ENCODE assay signal across 12 mouse cellular contexts in genomic region chr1:93083420-93084285, GRCm38 (mm10). TPM values are rescaled to one million over a fixed set of nuclear protein-coding genes. Genes with fewer than 3 reads are reported as not detected.
A peak's percentile ranks its signal among the peaks of the same experiment; 100 is the strongest.
DNase-seq lines count a peak whose midpoint lies in the region; ATAC-seq and TF ChIP-seq lines count a peak whose summit lies in the region.
"Had no signal": no experiment of that assay in that cellular context is flagged by ENCODE, and none has a peak within 500 bp of the region (broad histone marks: within the 10 kb centered on the region; RNA-seq: fewer than 3 reads in every experiment).

No protein-coding gene starts in this region.

- H3K4me1 ChIP-seq in hindbrain, embryonic 15.5 days (replicated peaks): peaks cover 36% of the 10 kb centered on the region
- H3K4me1 ChIP-seq in hindbrain, embryonic 14.5 days (replicated peaks; ENCODE audit: control insufficient read depth, insufficient read depth, low read length): peaks cover 26% of the 10 kb centered on the region; the same call in 1 of the 2 replicates
- no peaks in the 10 kb centered on the region for H3K4me1 ChIP-seq in liver, postnatal 0 days (ENCODE audit: insufficient read depth)
- H3K4me1 ChIP-seq in heart, embryonic 11.5 days (ENCODE audit: control insufficient read depth, insufficient read depth, low read length): no peaks in the 10 kb centered on the region
- H3K4me1 ChIP-seq: intestine, embryonic 15.5 days; liver, embryonic 13.5 days had no signal

- peaks cover 51% of the 10 kb centered on the region for H3K36me3 ChIP-seq in hindbrain, embryonic 15.5 days
- peaks cover 62% of the 10 kb centered on the region for H3K36me3 ChIP-seq in hindbrain, embryonic 14.5 days (replicated peaks; ENCODE audit: control insufficient read depth, insufficient read depth)
- H3K36me3 ChIP-seq in liver, postnatal 0 days (replicated peaks; ENCODE audit: insufficient read depth, low read length): no peaks in the 10 kb centered on the region
- no peaks in the 10 kb centered on the region for H3K36me3 ChIP-seq in heart, embryonic 11.5 days (ENCODE audit: control insufficient read depth, insufficient read depth, low read length)
- H3K36me3 ChIP-seq: heart, embryonic 10.5 days; intestine, embryonic 15.5 days; liver, embryonic 13.5 days had no signal

- WGBS in hindbrain, embryonic 15.5 days: 80% methylated on average over 12 of the region's 12 CpGs
- 85% methylated on average over 12 of the region's 12 CpGs for WGBS in hindbrain, embryonic 14.5 days
- 68% methylated on average over 12 of the region's 12 CpGs for WGBS in liver, postnatal 0 days (ENCODE audit: insufficient replicate concordance)
- WGBS in heart, embryonic 11.5 days (ENCODE audit: insufficient replicate concordance): 80% methylated on average over 12 of the region's 12 CpGs

- no peak overlapping the region for H3K4me2 ChIP-seq in hindbrain, embryonic 15.5 days
- no peak overlapping the region for H3K4me2 ChIP-seq in hindbrain, embryonic 14.5 days (replicated peaks)
- H3K4me2 ChIP-seq in liver, postnatal 0 days (ENCODE audit: low read depth, low read length): no peak overlapping the region
- no peak overlapping the region for H3K4me2 ChIP-seq in heart, embryonic 11.5 days
- H3K4me2 ChIP-seq: intestine, embryonic 15.5 days; liver, embryonic 13.5 days had no signal

- TF ChIP-seq EP300 in liver, postnatal 0 days (IDR thresholded peaks at IDR 0.05; ENCODE audit: low read depth): no peak

- ATAC-seq in hindbrain, embryonic 15.5 days (ENCODE audit: low FRiP score, low read depth): no peak
- no peak for ATAC-seq in hindbrain, embryonic 14.5 days (ENCODE audit: low FRiP score)
- peak; percentile 22; the same call in 1 of the 2 replicates for ATAC-seq in megakaryocyte progenitor cell, adult 5-6 weeks (replicated peaks; ENCODE audit: poor library complexity)
- no peak for ATAC-seq in liver, postnatal 0 days
- ATAC-seq in heart, embryonic 11.5 days (replicated peaks; ENCODE audit: insufficient number of reproducible peaks, low FRiP score, low TSS enrichment): no peak
- ATAC-seq: intestine, embryonic 15.5 days had no signal

- H3K9ac ChIP-seq in hindbrain, embryonic 15.5 days: no peak overlapping the region
- no peak overlapping the region for H3K9ac ChIP-seq in hindbrain, embryonic 14.5 days
- H3K9ac ChIP-seq in liver, postnatal 0 days (replicated peaks): no peak overlapping the region
- H3K9ac ChIP-seq in heart, embryonic 11.5 days (ENCODE audit: low read depth, low read length): no peak overlapping the region
- H3K9ac ChIP-seq: intestine, embryonic 15.5 days; liver, embryonic 13.5 days had no signal

- TF ChIP-seq POLR2A in brain, embryonic 14.5 days (IDR thresholded peaks at IDR 0.05; ENCODE audit: borderline replicate concordance, extremely low read depth, insufficient read depth, insufficient read length, poor library complexity, severe bottlenecking): no peak

- peak overlapping the region; percentile 73; the same call in 1 of the 2 replicates for H3K27ac ChIP-seq in hindbrain, embryonic 15.5 days (replicated peaks)
- no peak overlapping the region for H3K27ac ChIP-seq in hindbrain, embryonic 14.5 days
- H3K27ac ChIP-seq in liver, postnatal 0 days (ENCODE audit: low read depth): no peak overlapping the region
- H3K27ac ChIP-seq in heart, embryonic 11.5 days (ENCODE audit: low read depth, low read length): no peak overlapping the region
- H3K27ac ChIP-seq in gastrocnemius, adult 2 months: no peak overlapping the region
- H3K27ac ChIP-seq: heart, embryonic 10.5 days; intestine, embryonic 15.5 days; liver, embryonic 13.5 days had no signal

- H3K9me3 ChIP-seq in hindbrain, embryonic 15.5 days: no peaks in the 10 kb centered on the region
- H3K9me3 ChIP-seq in hindbrain, embryonic 14.5 days (ENCODE audit: control insufficient read depth, low read length): no peaks in the 10 kb centered on the region
- H3K9me3 ChIP-seq in liver, postnatal 0 days (ENCODE audit: low read length): no peaks in the 10 kb centered on the region
- H3K9me3 ChIP-seq in heart, embryonic 11.5 days (replicated peaks; ENCODE audit: control insufficient read depth, low read length): no peaks in the 10 kb centered on the region
- H3K9me3 ChIP-seq: heart, embryonic 10.5 days; intestine, embryonic 15.5 days; liver, embryonic 13.5 days had no signal

- no peak overlapping the region for H3K4me3 ChIP-seq in hindbrain, embryonic 15.5 days
- H3K4me3 ChIP-seq in hindbrain, embryonic 14.5 days (replicated peaks; ENCODE audit: low read length): no peak overlapping the region
- H3K4me3 ChIP-seq in liver, postnatal 0 days (ENCODE audit: low read depth, low read length): no peak overlapping the region
- no peak overlapping the region for H3K4me3 ChIP-seq in heart, embryonic 11.5 days (ENCODE audit: low read depth, low read length)
- H3K4me3 ChIP-seq in gastrocnemius, adult 2 months: no peak overlapping the region
- H3K4me3 ChIP-seq: heart, embryonic 10.5 days; intestine, embryonic 15.5 days; liver, embryonic 13.5 days had no signal

- H3K27me3 ChIP-seq in hindbrain, embryonic 15.5 days: no peaks in the 10 kb centered on the region
- no peaks in the 10 kb centered on the region for H3K27me3 ChIP-seq in hindbrain, embryonic 14.5 days (ENCODE audit: control insufficient read depth, insufficient read depth, low read length)
- H3K27me3 ChIP-seq in liver, postnatal 0 days (ENCODE audit: insufficient read depth, low read length): no peaks in the 10 kb centered on the region
- H3K27me3 ChIP-seq in heart, embryonic 11.5 days (ENCODE audit: control insufficient read depth, insufficient read depth, low read length): no peaks in the 10 kb centered on the region
- H3K27me3 ChIP-seq: intestine, embryonic 15.5 days; liver, embryonic 13.5 days had no signal

- no peak for TF ChIP-seq CTCF in brain, embryonic 14.5 days (IDR thresholded peaks at IDR 0.05; ENCODE audit: borderline replicate concordance, extremely low read depth, insufficient read depth, insufficient read length)
- no peak for TF ChIP-seq CTCF in liver, postnatal 0 days (IDR thresholded peaks at IDR 0.05; ENCODE audit: low read depth)
- no peak for TF ChIP-seq CTCF in gastrocnemius, adult 2 months (IDR thresholded peaks at IDR 0.05)

- DNase-seq in hindbrain, embryonic 14.5 days (ENCODE audit: low spot score): no peak
- DNase-seq in brain, embryonic 14.5 days (ENCODE audit: low read depth): peak; percentile 35
- peak; percentile 77 to 78 for DNase-seq in cerebellum, postnatal 36 days
- no peak for DNase-seq in liver, postnatal 0 days
- DNase-seq in gastrocnemius, adult 2 months: no peak
- DNase-seq: liver, embryonic 13.5 days had no signal

- intact Hi-C loops in gastrocnemius, adult 2 months (cut with DNase I): no loop called here

RNA-seq across cellular contexts. Expression of gene Kif1a, which starts 18.1 kb away (rescaled TPM):
- polyA plus RNA-seq in hindbrain, embryonic 15.5 days (2015; fragmentation: Nextera tagmentation; extraction: Ambion mirVana): 456 and 490 TPM in 2 replicates
- 395 and 421 TPM in 2 replicates for polyA plus RNA-seq in hindbrain, embryonic 14.5 days (2014; fragmentation: Nextera tagmentation; extraction: Ambion mirVana)
- polyA plus RNA-seq in brain, embryonic 14.5 days (2012; rRNA removed): 117 and 213 TPM in 2 replicates
- 0.05 TPM in 1 of 2 replicates, not detected in the other for total RNA-seq in megakaryocyte progenitor cell, adult 5-6 weeks (2015)
- total RNA-seq in megakaryocyte progenitor cell, adult 5-6 weeks (2017): not detected in 2 replicates
- 0.17 and 0.28 TPM in 2 replicates for polyA plus RNA-seq in liver, postnatal 0 days (2015; fragmentation: Nextera tagmentation; extraction: Ambion mirVana)
- polyA plus RNA-seq in heart, embryonic 11.5 days (2014; fragmentation: Nextera tagmentation; extraction: Ambion mirVana): 5.7 and 6.3 TPM in 2 replicates
- 1 to 10 TPM; 1.3 to 1.4 TPM for total RNA-seq in gastrocnemius, adult 2 months (2021)

RNA-seq across cellular contexts. Expression of gene Agxt, which starts 51.4 kb away (rescaled TPM):
- not detected in 2 replicates for polyA plus RNA-seq in hindbrain, embryonic 15.5 days (2015; fragmentation: Nextera tagmentation; extraction: Ambion mirVana)
- not detected in 2 replicates for polyA plus RNA-seq in hindbrain, embryonic 14.5 days (2014; fragmentation: Nextera tagmentation; extraction: Ambion mirVana)
- not detected in 2 replicates for polyA plus RNA-seq in brain, embryonic 14.5 days (2012; rRNA removed)
- not detected in 2 replicates for total RNA-seq in megakaryocyte progenitor cell, adult 5-6 weeks (2015)
- total RNA-seq in megakaryocyte progenitor cell, adult 5-6 weeks (2017): not detected in 2 replicates
- polyA plus RNA-seq in liver, postnatal 0 days (2015; fragmentation: Nextera tagmentation; extraction: Ambion mirVana): 443 and 456 TPM in 2 replicates
- polyA plus RNA-seq in heart, embryonic 11.5 days (2014; fragmentation: Nextera tagmentation; extraction: Ambion mirVana): 0.61 TPM in 1 of 2 replicates, not detected in the other
- total RNA-seq in gastrocnemius, adult 2 months (2021): not detected
- polyA plus RNA-seq: testis, adult 2 months had no signal

Comparison
In these comparisons a context has a peak if more than half of its experiments do, and no peak if none do; other contexts are left out.
1. DNase-seq: peak in brain, embryonic 14.5 days (single experiment) and cerebellum, postnatal 36 days (2 of 2); none in hindbrain, embryonic 14.5 days (single experiment), liver, postnatal 0 days (single experiment) and gastrocnemius, adult 2 months (single experiment).
2. RNA of gene Kif1a, which starts 18.1 kb away (polyA plus RNA-seq): 456 to 490 TPM in hindbrain, embryonic 15.5 days, 395 to 421 TPM in hindbrain, embryonic 14.5 days and 117 to 213 TPM in brain, embryonic 14.5 days; 5.7 to 6.3 TPM in heart, embryonic 11.5 days and 0.17 to 0.28 TPM in liver, postnatal 0 days; every median in the first group is over 10 times any median in the second.
3. RNA of gene Agxt, which starts 51.4 kb away (polyA plus RNA-seq): 443 to 456 TPM in liver, postnatal 0 days; not detected in hindbrain, embryonic 15.5 days, not detected in hindbrain, embryonic 14.5 days, not detected in brain, embryonic 14.5 days and 0.61 TPM in heart, embryonic 11.5 days; every median in the first group is over 100 times any median in the second.